Comparison of ENCODE assay signal across 19 mouse cellular contexts in the genomic region with DNA sequence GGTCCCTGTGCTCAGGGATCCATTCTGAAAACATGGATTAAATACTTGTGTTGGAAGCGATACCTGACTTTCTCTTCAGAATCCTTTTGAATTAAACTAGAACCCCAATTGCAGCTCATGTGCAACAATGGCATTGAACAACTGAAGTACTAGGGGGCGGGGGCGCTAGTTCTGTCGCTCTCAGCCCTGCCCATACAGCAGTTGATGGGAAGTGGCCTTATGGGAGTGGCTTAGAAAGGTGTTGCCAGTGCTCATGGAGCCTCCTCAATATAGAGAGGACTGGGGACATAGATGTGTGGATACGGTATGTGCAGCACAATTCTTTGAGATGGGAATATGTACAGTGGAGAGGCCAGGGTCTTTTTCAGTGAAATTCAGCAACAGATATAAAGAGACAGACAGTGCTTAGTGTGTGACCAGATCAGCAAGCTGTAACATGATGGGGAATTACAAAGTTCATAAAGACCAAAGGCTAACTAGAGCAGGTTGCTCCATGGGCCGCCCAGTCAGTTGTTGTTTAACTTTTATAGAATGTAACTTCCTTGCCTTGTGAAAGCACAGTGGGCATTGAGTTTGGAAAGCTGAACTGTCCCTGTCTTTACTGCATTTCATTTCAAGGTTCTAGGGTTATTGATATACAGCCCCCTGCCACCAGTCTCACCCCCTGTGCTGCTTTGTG. TPM values are rescaled to one million over a fixed set of nuclear protein-coding genes. Genes with fewer than 3 reads are reported as not detected.
DNase-seq lines count a peak whose midpoint lies in the region; ATAC-seq and TF ChIP-seq lines count a peak whose summit lies in the region.
"Had no signal": no experiment of that assay in that cellular context is flagged by ENCODE, and none has a peak within 500 bp of the region (broad histone marks: within the 10 kb centered on the region; RNA-seq: fewer than 3 reads in every experiment).

No protein-coding gene starts in this region.

- WGBS in stomach, embryonic 15.5 days = 85% methylated on average over 6 of the region's 6 CpGs
- WGBS in stomach, postnatal 0 days = 79% methylated on average over 6 of the region's 6 CpGs
- 83% methylated on average over 6 of the region's 6 CpGs for WGBS in kidney, postnatal 0 days
- WGBS in liver, embryonic 13.5 days (ENCODE audit: insufficient replicate concordance) = 63% methylated on average over 6 of the region's 6 CpGs

- no peak overlapping the region for H3K4me2 ChIP-seq in stomach, embryonic 15.5 days
- no peak overlapping the region for H3K4me2 ChIP-seq in stomach, postnatal 0 days (replicated peaks; ENCODE audit: low read depth)
- no peak overlapping the region for H3K4me2 ChIP-seq in kidney, postnatal 0 days (ENCODE audit: low read length)
- H3K4me2 ChIP-seq in liver, embryonic 13.5 days = 0 out of 2 replicates have a peak overlapping the region, but pooled peaks have one; percentile 9
- H3K4me2 ChIP-seq: embryonic facial prominence, embryonic 13.5 days; limb, embryonic 13.5 days; midbrain, embryonic 13.5 days had no signal

- H3K4me1 ChIP-seq in stomach, embryonic 15.5 days = no peaks in the 10 kb centered on the region
- H3K4me1 ChIP-seq in stomach, postnatal 0 days (replicated peaks; ENCODE audit: control insufficient read depth, insufficient read depth) = no peaks in the 10 kb centered on the region
- H3K4me1 ChIP-seq in kidney, postnatal 0 days (replicated peaks; ENCODE audit: insufficient read depth, low read length) = peaks cover 3% of the 10 kb centered on the region; the same call in 1 of the 2 replicates
- peaks cover 43% of the 10 kb centered on the region for H3K4me1 ChIP-seq in liver, embryonic 13.5 days (replicated peaks)
- H3K4me1 ChIP-seq: embryonic facial prominence, embryonic 13.5 days; forebrain, embryonic 10.5 days had no signal

- TF ChIP-seq CTCF in stomach, postnatal 0 days (IDR thresholded peaks at IDR 0.05; ENCODE audit: low read depth) = no peak
- TF ChIP-seq CTCF in kidney, postnatal 0 days (IDR thresholded peaks at IDR 0.05; ENCODE audit: low read depth) = no peak

- H3K27me3 ChIP-seq in stomach, embryonic 15.5 days (replicated peaks) = no peaks in the 10 kb centered on the region
- H3K27me3 ChIP-seq in stomach, postnatal 0 days (ENCODE audit: control insufficient read depth, insufficient read depth, low read length) = no peaks in the 10 kb centered on the region
- H3K27me3 ChIP-seq in kidney, postnatal 0 days (ENCODE audit: insufficient read depth, low read length) = no peaks in the 10 kb centered on the region
- no peaks in the 10 kb centered on the region for H3K27me3 ChIP-seq in liver, embryonic 13.5 days
- H3K27me3 ChIP-seq: embryonic facial prominence, embryonic 13.5 days; limb, embryonic 13.5 days; midbrain, embryonic 13.5 days; Patski had no signal

- H3K9me3 ChIP-seq in stomach, embryonic 15.5 days = no peaks in the 10 kb centered on the region
- H3K9me3 ChIP-seq in stomach, postnatal 0 days (ENCODE audit: control insufficient read depth, low read length) = no peaks in the 10 kb centered on the region
- H3K9me3 ChIP-seq in kidney, postnatal 0 days (replicated peaks; ENCODE audit: low read length) = no peaks in the 10 kb centered on the region
- H3K9me3 ChIP-seq in liver, embryonic 13.5 days (replicated peaks) = no peaks in the 10 kb centered on the region
- H3K9me3 ChIP-seq: embryonic facial prominence, embryonic 13.5 days; forebrain, embryonic 10.5 days; limb, embryonic 13.5 days; midbrain, embryonic 13.5 days had no signal

- no peak overlapping the region for H3K27ac ChIP-seq in stomach, embryonic 15.5 days
- H3K27ac ChIP-seq in stomach, postnatal 0 days (replicated peaks) = no peak overlapping the region
- H3K27ac ChIP-seq in kidney, postnatal 0 days = peak overlapping the region; percentile 51
- peak overlapping the region; percentile 70 for H3K27ac ChIP-seq in liver, embryonic 13.5 days
- H3K27ac ChIP-seq: embryonic facial prominence, embryonic 13.5 days; forebrain, embryonic 10.5 days; heart, adult 2 months; left cerebral cortex, adult 2 months; limb, embryonic 13.5 days; midbrain, embryonic 13.5 days had no signal

- H3K4me3 ChIP-seq in stomach, embryonic 15.5 days (replicated peaks) = no peak overlapping the region
- H3K4me3 ChIP-seq in stomach, postnatal 0 days (ENCODE audit: low read depth, low read length) = no peak overlapping the region
- no peak overlapping the region for H3K4me3 ChIP-seq in kidney, postnatal 0 days (replicated peaks; ENCODE audit: low read depth, low read length)
- H3K4me3 ChIP-seq in liver, embryonic 13.5 days (replicated peaks) = no peak overlapping the region
- H3K4me3 ChIP-seq: embryonic facial prominence, embryonic 13.5 days; forebrain, embryonic 10.5 days; heart, adult 2 months; left cerebral cortex, adult 2 months; limb, embryonic 13.5 days; midbrain, embryonic 13.5 days had no signal

- ATAC-seq in stomach, embryonic 15.5 days (ENCODE audit: insufficient read depth, low FRiP score, low read depth) = peak; percentile 22; the same call in 1 of the 2 replicates
- no peak for ATAC-seq in stomach, postnatal 0 days (ENCODE audit: low FRiP score, low TSS enrichment)
- no peak for ATAC-seq in kidney, postnatal 0 days (replicated peaks; ENCODE audit: low FRiP score, low read depth)
- peak; percentile 56 for ATAC-seq in liver, embryonic 13.5 days (ENCODE audit: low read depth)
- ATAC-seq: lung, postnatal 0 days; midbrain, embryonic 13.5 days; Patski had no signal

- H3K9ac ChIP-seq in stomach, embryonic 15.5 days = no peak overlapping the region
- H3K9ac ChIP-seq in stomach, postnatal 0 days (ENCODE audit: low read length) = no peak overlapping the region
- H3K9ac ChIP-seq in kidney, postnatal 0 days (ENCODE audit: low read depth, low read length) = no peak overlapping the region
- no peak overlapping the region for H3K9ac ChIP-seq in liver, embryonic 13.5 days
- H3K9ac ChIP-seq: embryonic facial prominence, embryonic 13.5 days; limb, embryonic 13.5 days; midbrain, embryonic 13.5 days had no signal

- no peaks in the 10 kb centered on the region for H3K36me3 ChIP-seq in stomach, embryonic 15.5 days
- H3K36me3 ChIP-seq in stomach, postnatal 0 days (ENCODE audit: control insufficient read depth, insufficient read depth, low read length) = no peaks in the 10 kb centered on the region
- H3K36me3 ChIP-seq in kidney, postnatal 0 days (ENCODE audit: insufficient read depth, low read length) = no peaks in the 10 kb centered on the region
- H3K36me3 ChIP-seq in liver, embryonic 13.5 days = no peaks in the 10 kb centered on the region
- H3K36me3 ChIP-seq: limb, embryonic 13.5 days; midbrain, embryonic 13.5 days had no signal

- TF ChIP-seq EP300 in stomach, postnatal 0 days (optimal IDR thresholded peaks at IDR 0.05) = no peak

- no peak for DNase-seq in stomach, postnatal 0 days (ENCODE audit: low spot score)
- DNase-seq in kidney, postnatal 0 days (ENCODE audit: low spot score) = no peak
- DNase-seq in liver, embryonic 13.5 days = no peak
- DNase-seq in adrenal gland, adult 8-10 months = no peak
- no peak for DNase-seq in left cerebral cortex, adult 9 months (ENCODE audit: low spot score in 2 of 2)
- no peak for DNase-seq in right cerebral cortex, postnatal 14 days
- no peak for DNase-seq in spleen, postnatal 36 days (ENCODE audit: low spot score in 2 of 2)
- DNase-seq: B cell, adult 2 months; gastrocnemius, postnatal 14 days; heart, adult 2 months; thymus, adult 18-20 months had no signal

RNA-seq across cellular contexts. Expression of a gene that starts 31.2 kb away (rescaled TPM):
- 30.2 and 34.5 TPM in 2 replicates for polyA plus RNA-seq in stomach, embryonic 15.5 days (2015; fragmentation: Nextera tagmentation; extraction: Ambion mirVana)
- 11.1 and 11.5 TPM in 2 replicates for polyA plus RNA-seq in stomach, postnatal 0 days (2015; fragmentation: Nextera tagmentation; extraction: Ambion mirVana)
- polyA plus RNA-seq in kidney, postnatal 0 days (2015; fragmentation: Nextera tagmentation; extraction: Ambion mirVana) = 24.1 and 26.5 TPM in 2 replicates
- 6.2 and 7.5 TPM in 2 replicates for polyA plus RNA-seq in liver, embryonic 13.5 days (2015; fragmentation: Nextera tagmentation; extraction: Ambion mirVana)
- 100 to 1,000 TPM in 1 of 4 experiments, 10 to 100 TPM in 3; 80.1 to 111 (median 87.9) TPM for total RNA-seq in adrenal gland, adult 8-10 months (2022)

RNA-seq across cellular contexts. Expression of a gene that starts 48.8 kb away (rescaled TPM):
- 59.9 and 60.5 TPM in 2 replicates for polyA plus RNA-seq in stomach, embryonic 15.5 days (2015; fragmentation: Nextera tagmentation; extraction: Ambion mirVana)
- polyA plus RNA-seq in stomach, postnatal 0 days (2015; fragmentation: Nextera tagmentation; extraction: Ambion mirVana) = 22.2 and 23.4 TPM in 2 replicates
- 35.9 and 41.8 TPM in 2 replicates for polyA plus RNA-seq in kidney, postnatal 0 days (2015; fragmentation: Nextera tagmentation; extraction: Ambion mirVana)
- polyA plus RNA-seq in liver, embryonic 13.5 days (2015; fragmentation: Nextera tagmentation; extraction: Ambion mirVana) = 51.2 and 53.7 TPM in 2 replicates
- total RNA-seq in adrenal gland, adult 8-10 months (2022) = 10 to 100 TPM; 22.2 to 31.0 (median 28.4) TPM

Comparison
In these comparisons a context has a peak if more than half of its experiments do, and no peak if none do; other contexts are left out.
1. ATAC-seq: peak in stomach, embryonic 15.5 days (single experiment) and liver, embryonic 13.5 days (single experiment); none in stomach, postnatal 0 days (single experiment) and kidney, postnatal 0 days (single experiment).
2. H3K27ac ChIP-seq: peak in kidney, postnatal 0 days (single experiment) and liver, embryonic 13.5 days (single experiment); none in stomach, embryonic 15.5 days (single experiment) and stomach, postnatal 0 days (single experiment).